Mouse (Mus musculus) stomach, postnatal 0 days (tissue): Measurements from ENCODE around the gene 4930432M17Rik.
A peak's percentile ranks its signal among the peaks of the same experiment; 100 is the strongest.

Source experiments
- CTCF ChIP-seq: IDR thresholded peaks from 2 replicates; pipeline ENCODE4 v1.5.1; 2016; ENCODE audit warnings: antibody characterized with exemption, low read depth, mild to moderate bottlenecking, moderate library complexity
- EP300 ChIP-seq: optimal IDR thresholded peaks from 2 replicates; pipeline ENCODE3; 2016; ENCODE audit warnings: antibody characterized with exemption

DNA sequence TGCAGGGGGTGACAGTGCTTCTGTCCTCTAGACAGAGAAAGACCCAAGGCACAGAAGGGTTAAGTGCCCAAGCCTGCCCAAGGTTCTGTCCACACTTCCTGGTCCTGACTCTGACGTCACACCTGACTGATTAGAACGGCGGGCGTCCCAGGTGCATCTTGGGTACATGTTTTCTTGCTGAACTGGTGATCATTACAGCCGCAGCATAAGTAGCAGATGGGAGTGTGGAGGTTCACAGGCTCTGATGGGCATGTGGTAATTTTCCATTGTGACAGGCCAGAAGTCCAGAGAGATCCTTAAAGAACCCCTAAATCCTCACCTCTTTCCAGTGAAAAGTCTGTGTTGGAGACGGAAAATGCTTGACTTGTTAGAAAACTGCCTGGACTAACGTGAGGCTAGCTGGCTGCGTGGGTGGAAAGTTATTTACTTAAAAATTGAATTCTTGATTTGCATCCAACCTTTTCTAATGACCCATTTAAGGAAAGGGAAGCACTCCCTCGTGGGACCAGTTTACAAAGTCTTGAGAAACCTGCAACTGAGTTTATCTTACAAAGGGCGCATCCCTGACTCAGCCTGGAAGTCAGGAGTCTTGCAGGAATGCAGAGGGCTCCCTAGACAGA, 20.4 kb upstream of the 4930432M17Rik start:
- TF ChIP-seq CTCF (no peak), EP300 (peak; percentile 18)
